Mouse (Mus musculus): ENCODE results near the gene Asb9.

The Asb9 gene

GRCm38 (mm10) chrX:164505709-164506498 lies at the start of gene Asb9:
TSS of gene Asb9 (plus strand) at chrX:164506327.
- no peak for DNase-seq

- DNase-seq, result no peak
These were observed 46.8 kb upstream of the Asb9 start for GRCm38 (mm10) chrX:164459205-164459878.

- DNase-seq, result no peak
These were observed 3.9 kb upstream of the Asb9 start for GRCm38 (mm10) chrX:164502258-164502657.

GRCm38 (mm10) chrX:164507068-164507467 lies 941 bp downstream of the Asb9 start:
- no peak for DNase-seq

- no peak for DNase-seq
These were observed 2.6 kb downstream of the Asb9 start for GRCm38 (mm10) chrX:164508728-164509127.

- DNase-seq, result no peak
These were observed 16.0 kb downstream of the Asb9 start for GRCm38 (mm10) chrX:164522138-164522537.

- DNase-seq, result no peak
These were observed 20.4 kb downstream of the Asb9 start for GRCm38 (mm10) chrX:164526566-164526965.

- DNase-seq, result no peak
These were observed 35.5 kb downstream of the Asb9 start for GRCm38 (mm10) chrX:164541436-164542317.

GRCm38 (mm10) chrX:164570195-164570594 lies 64.1 kb downstream of the Asb9 start:
- DNase-seq, result no peak

- no peak for DNase-seq
These were observed 70.8 kb downstream of the Asb9 start for GRCm38 (mm10) chrX:164576967-164577366.

Measured in liver (tissue).